In genomic region chr2:168742059-168742627, GRCm38 (mm10) we compare ENCODE assay signal across 8 mouse cellular contexts. TPM values are rescaled to one million over a fixed set of nuclear protein-coding genes. Genes with fewer than 3 reads are reported as not detected.
DNase-seq lines count a peak whose midpoint lies in the region; ATAC-seq and TF ChIP-seq lines count a peak whose summit lies in the region.

Gene Atp9a, minus strand, starts transcription at chr2:168742409.

- ATAC-seq in activated CD4-positive, CD25-positive, alpha-beta regulatory T cell, adult 4 months, result peak; percentile 61
- peak; percentile 69 for ATAC-seq in hindbrain, embryonic 13.5 days (ENCODE audit: low FRiP score)
- peak; percentile 63 for ATAC-seq in lung, embryonic 16.5 days (ENCODE audit: low read depth)
- ATAC-seq in erythroid progenitor cell, adult 5-6 weeks (replicated peaks; ENCODE audit: low FRiP score, poor library complexity, severe bottlenecking), result no peak

- intact Hi-C loops in gastrocnemius, adult 2 months (cut with DNase I), result loop anchor here (1.0 kb wide), 1 partner anchor 51 kb away; no protein-coding TSS in a partner anchor

- H3K9ac ChIP-seq in hindbrain, embryonic 13.5 days, result peak within 1 kb of the TSS; percentile 96
- H3K9ac ChIP-seq in lung, embryonic 16.5 days (ENCODE audit: low read length), result peak within 1 kb of the TSS; percentile 78

- H3K36me3 ChIP-seq in hindbrain, embryonic 13.5 days, result no peaks in the 10 kb centered on the region; the same call in 1 of the 2 replicates
- no peaks in the 10 kb centered on the region for H3K36me3 ChIP-seq in lung, embryonic 16.5 days (ENCODE audit: control insufficient read depth, insufficient read depth, low read length)

- H3K4me3 ChIP-seq in gastrocnemius, adult 2 months, result peak within 1 kb of the TSS; percentile 91
- peak within 1 kb of the TSS; percentile 92 for H3K4me3 ChIP-seq in hindbrain, embryonic 13.5 days
- H3K4me3 ChIP-seq in lung, embryonic 16.5 days (ENCODE audit: low read length), result peak within 1 kb of the TSS; percentile 75

- no peaks in the 10 kb centered on the region for H3K9me3 ChIP-seq in hindbrain, embryonic 13.5 days
- H3K9me3 ChIP-seq in lung, embryonic 16.5 days (ENCODE audit: control insufficient read depth, low read length), result 0 out of 2 replicates have a peak, but pooled peaks cover 3% of the 10 kb centered on the region

- H3K27ac ChIP-seq in gastrocnemius, adult 2 months, result peak within 1 kb of the TSS; percentile 81
- H3K27ac ChIP-seq in hindbrain, embryonic 13.5 days, result peak within 1 kb of the TSS; percentile 97
- peak within 1 kb of the TSS; percentile 65 for H3K27ac ChIP-seq in lung, embryonic 16.5 days (ENCODE audit: low read length)

- DNase-seq in cerebellum, postnatal 25 days, result peak; percentile 87 to 91
- peak; percentile 67 for DNase-seq in gastrocnemius, adult 2 months
- DNase-seq in layer of hippocampus, postnatal 25 days (ENCODE audit: extremely low spot score in 1 of 2, low spot score in 1 of 2), result peak; percentile 58 to 72
- peak; percentile 70 for DNase-seq in retina, embryonic 14.5 days (ENCODE audit: low spot score)

- H3K4me1 ChIP-seq in hindbrain, embryonic 13.5 days (replicated peaks), result peaks cover 11% of the 10 kb centered on the region
- H3K4me1 ChIP-seq in lung, embryonic 16.5 days (replicated peaks; ENCODE audit: control insufficient read depth, insufficient read depth, low read length), result no peaks in the 10 kb centered on the region; the same call in 1 of the 2 replicates

- WGBS in hindbrain, embryonic 13.5 days, result 12% methylated on average over 18 of the region's 33 CpGs
- WGBS in lung, embryonic 16.5 days, result 6% methylated on average over 25 of the region's 33 CpGs

- 0 out of 2 replicates have a peak, but pooled peaks cover 3% of the 10 kb centered on the region for H3K27me3 ChIP-seq in hindbrain, embryonic 13.5 days
- no peaks in the 10 kb centered on the region for H3K27me3 ChIP-seq in lung, embryonic 16.5 days (ENCODE audit: control insufficient read depth, insufficient read depth, low read depth, low read length)

- TF ChIP-seq CTCF in gastrocnemius, adult 2 months (IDR thresholded peaks at IDR 0.05), result no peak

- peak within 1 kb of the TSS; percentile 60 for H3K4me2 ChIP-seq in hindbrain, embryonic 13.5 days
- peak within 1 kb of the TSS; percentile 82 for H3K4me2 ChIP-seq in lung, embryonic 16.5 days (ENCODE audit: low read depth, low read length)

RNA-seq across cellular contexts. Expression of gene Atp9a, which starts in this region (rescaled TPM):
- 1 to 10 TPM; 4.0 to 7.6 TPM for polyA plus RNA-seq in activated CD4-positive, CD25-positive, alpha-beta regulatory T cell, adult 4 months (2017; shearing (Covaris generic))
- 10 to 100 TPM; 15.3 to 25.0 TPM for total RNA-seq in gastrocnemius, adult 2 months (2021)
- polyA plus RNA-seq in hindbrain, embryonic 13.5 days (2015; fragmentation: Nextera tagmentation; extraction: Ambion mirVana), result 60.4 and 65.2 TPM in 2 replicates
- total RNA-seq in layer of hippocampus, postnatal 25 days (2021), result 100 to 1,000 TPM; 356 to 393 TPM
- 12.2 and 13.8 TPM in 2 replicates for polyA plus RNA-seq in lung, embryonic 16.5 days (2015; fragmentation: Nextera tagmentation; extraction: Ambion mirVana)
- total RNA-seq in erythroid progenitor cell, adult 5-6 weeks (2015; ENCODE audit: low replicate concordance), result not detected in 2 replicates
- total RNA-seq in erythroid progenitor cell, adult 5-6 weeks (2017; ENCODE audit: low replicate concordance), result 0.13 TPM in 1 of 2 replicates, not detected in the other

Comparison
In these comparisons a context has a peak if more than half of its experiments do, and no peak if none do; other contexts are left out.
1. RNA of gene Atp9a (total RNA-seq): 356 to 393 TPM in layer of hippocampus, postnatal 25 days and 15.3 to 25.0 TPM in gastrocnemius, adult 2 months; 0.13 TPM in erythroid progenitor cell, adult 5-6 weeks; every median in the first group is over 10 times any median in the second.
2. RNA of gene Atp9a (total RNA-seq): 356 to 393 TPM in layer of hippocampus, postnatal 25 days; 15.3 to 25.0 TPM in gastrocnemius, adult 2 months; every median in the first group is over 10 times any median in the second.
3. Peak in every context shown above with its lines, with median percentiles within 50 percentile points of each other: DNase-seq, H3K27ac ChIP-seq and H3K4me3 ChIP-seq.